Comparison of ENCODE assay signal across 14 mouse cellular contexts in the genomic region with DNA sequence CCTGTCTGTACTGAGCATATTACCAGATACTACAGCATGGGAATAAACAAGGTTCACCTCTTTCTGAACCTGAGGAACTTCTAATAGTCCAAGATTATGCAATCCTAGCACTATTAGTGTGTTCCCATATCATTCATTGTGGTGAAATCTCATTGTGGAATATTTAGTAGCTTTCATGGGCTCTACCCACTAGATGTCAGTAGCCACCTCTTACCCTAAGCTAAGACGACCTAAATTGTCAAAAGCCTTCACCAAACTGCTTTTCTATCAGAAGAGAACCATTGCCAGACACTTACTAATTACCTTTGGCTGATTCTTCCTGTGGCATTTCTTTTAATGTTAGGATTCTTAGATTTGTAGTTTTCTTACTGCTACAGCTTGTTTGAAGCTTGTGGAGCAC.
A peak's percentile ranks its signal among the peaks of the same experiment; 100 is the strongest.
DNase-seq lines count a peak whose midpoint lies in the region; ATAC-seq and TF ChIP-seq lines count a peak whose summit lies in the region.
"Had no signal": no experiment of that assay in that cellular context is flagged by ENCODE, and none has a peak within 500 bp of the region (broad histone marks: within the 10 kb centered on the region; RNA-seq: fewer than 3 reads in every experiment).

No protein-coding gene starts in this region.

- no peak overlapping the region for H3K4me3 ChIP-seq in cerebellum, adult 2 months (replicated peaks; ENCODE audit: insufficient read depth, low read depth, low read length)
- no peak overlapping the region for H3K4me3 ChIP-seq in intestine, postnatal 0 days (ENCODE audit: low read depth, low read length)
- no peak overlapping the region for H3K4me3 ChIP-seq in intestine, embryonic 15.5 days (replicated peaks)
- no peak overlapping the region for H3K4me3 ChIP-seq in midbrain, postnatal 0 days (ENCODE audit: low read depth, low read length)
- H3K4me3 ChIP-seq in midbrain, embryonic 10.5 days = no peak overlapping the region
- H3K4me3 ChIP-seq: embryonic facial prominence, embryonic 13.5 days; hindbrain, embryonic 13.5 days; liver, embryonic 15.5 days had no signal

- TF ChIP-seq POLR2A in cerebellum, adult 2 months (IDR thresholded peaks at IDR 0.05; ENCODE audit: borderline replicate concordance, insufficient read depth, low read length) = no peak

- TF ChIP-seq CTCF in cerebellum, adult 2 months (IDR thresholded peaks at IDR 0.05; ENCODE audit: borderline replicate concordance, insufficient read depth, low read depth, low read length) = peak; percentile 29; the same call in 1 of the 2 replicates
- TF ChIP-seq CTCF in intestine, postnatal 0 days (IDR thresholded peaks at IDR 0.05; ENCODE audit: low read depth) = peak; percentile 58
- TF ChIP-seq CTCF in midbrain, postnatal 0 days (IDR thresholded peaks at IDR 0.05) = peak; percentile 78

- 41% methylated on average over 1 of the region's 1 CpGs for WGBS in cerebellum, adult 2 months
- 13% methylated on average over 1 of the region's 1 CpGs for WGBS in intestine, postnatal 0 days
- 17% methylated on average over 1 of the region's 1 CpGs for WGBS in intestine, embryonic 15.5 days
- WGBS in midbrain, postnatal 0 days = 8% methylated on average over 1 of the region's 1 CpGs
- 35% methylated on average over 1 of the region's 1 CpGs for WGBS in midbrain, embryonic 10.5 days

- H3K9me3 ChIP-seq in intestine, postnatal 0 days (ENCODE audit: control insufficient read depth) = no peaks in the 10 kb centered on the region
- no peaks in the 10 kb centered on the region for H3K9me3 ChIP-seq in intestine, embryonic 15.5 days
- H3K9me3 ChIP-seq in midbrain, postnatal 0 days (ENCODE audit: low read length) = no peaks in the 10 kb centered on the region
- no peaks in the 10 kb centered on the region for H3K9me3 ChIP-seq in midbrain, embryonic 10.5 days (replicated peaks)
- H3K9me3 ChIP-seq: embryonic facial prominence, embryonic 13.5 days; hindbrain, embryonic 13.5 days; liver, embryonic 15.5 days had no signal

- H3K27ac ChIP-seq in cerebellum, adult 2 months (ENCODE audit: insufficient read depth, low read length) = no peak overlapping the region
- no peak overlapping the region for H3K27ac ChIP-seq in intestine, postnatal 0 days (ENCODE audit: low read depth, low read length)
- H3K27ac ChIP-seq in intestine, embryonic 15.5 days = no peak overlapping the region
- H3K27ac ChIP-seq in midbrain, postnatal 0 days (ENCODE audit: low read depth, low read length) = no peak overlapping the region
- H3K27ac ChIP-seq in midbrain, embryonic 10.5 days (replicated peaks) = no peak overlapping the region
- H3K27ac ChIP-seq: embryonic facial prominence, embryonic 13.5 days; hindbrain, embryonic 13.5 days; liver, embryonic 15.5 days had no signal

- H3K4me1 ChIP-seq in cerebellum, adult 2 months (ENCODE audit: control insufficient read depth, insufficient read depth, low read length) = no peaks in the 10 kb centered on the region
- H3K4me1 ChIP-seq in intestine, postnatal 0 days (replicated peaks; ENCODE audit: control insufficient read depth, insufficient read depth, low read length) = no peaks in the 10 kb centered on the region
- no peaks in the 10 kb centered on the region for H3K4me1 ChIP-seq in intestine, embryonic 15.5 days (replicated peaks)
- H3K4me1 ChIP-seq in midbrain, postnatal 0 days (ENCODE audit: insufficient read depth, low read length) = peaks cover 3% of the 10 kb centered on the region; the same call in 1 of the 2 replicates
- peaks cover 4% of the 10 kb centered on the region; the same call in 1 of the 2 replicates for H3K4me1 ChIP-seq in midbrain, embryonic 10.5 days
- H3K4me1 ChIP-seq: embryonic facial prominence, embryonic 13.5 days; liver, embryonic 15.5 days had no signal

- H3K9ac ChIP-seq in intestine, postnatal 0 days (ENCODE audit: low read depth, low read length) = no peak overlapping the region
- H3K9ac ChIP-seq in intestine, embryonic 15.5 days = no peak overlapping the region
- no peak overlapping the region for H3K9ac ChIP-seq in midbrain, postnatal 0 days (replicated peaks; ENCODE audit: low read length, poor library complexity, severe bottlenecking)
- H3K9ac ChIP-seq: embryonic facial prominence, embryonic 13.5 days; hindbrain, embryonic 13.5 days; liver, embryonic 15.5 days had no signal

- H3K36me3 ChIP-seq in intestine, postnatal 0 days (ENCODE audit: control insufficient read depth, insufficient read depth) = no peaks in the 10 kb centered on the region
- no peaks in the 10 kb centered on the region for H3K36me3 ChIP-seq in intestine, embryonic 15.5 days
- H3K36me3 ChIP-seq in midbrain, postnatal 0 days (ENCODE audit: insufficient read depth, low read length) = no peaks in the 10 kb centered on the region
- no peaks in the 10 kb centered on the region for H3K36me3 ChIP-seq in midbrain, embryonic 10.5 days
- H3K36me3 ChIP-seq: embryonic facial prominence, embryonic 13.5 days; hindbrain, embryonic 13.5 days; liver, embryonic 15.5 days had no signal

- peak in 1 of 2 experiments; percentile 6 for DNase-seq in cerebellum, adult 2 months
- no peak for DNase-seq in cerebellum, postnatal 25 days
- peak; percentile 61 for DNase-seq in midbrain, postnatal 0 days (ENCODE audit: low spot score)
- DNase-seq in midbrain, embryonic 10.5 days (ENCODE audit: low spot score) = no peak
- DNase-seq in telencephalon, adult 2 months (ENCODE audit: low read depth, low spot score) = peak; percentile 43
- DNase-seq in kidney, adult 18-20 months = no peak
- DNase-seq: adrenal gland, adult 8-10 months; kidney, postnatal 10 days had no signal

- H3K4me2 ChIP-seq in intestine, postnatal 0 days (replicated peaks; ENCODE audit: low read depth) = no peak overlapping the region
- no peak overlapping the region for H3K4me2 ChIP-seq in intestine, embryonic 15.5 days (replicated peaks)
- no peak overlapping the region for H3K4me2 ChIP-seq in midbrain, postnatal 0 days (ENCODE audit: low read depth, low read length, poor library complexity, severe bottlenecking)
- H3K4me2 ChIP-seq: embryonic facial prominence, embryonic 13.5 days; heart, embryonic 11.5 days; hindbrain, embryonic 13.5 days; liver, embryonic 15.5 days had no signal

- no peak for ATAC-seq in intestine, postnatal 0 days
- no peak for ATAC-seq in intestine, embryonic 15.5 days
- no peak for ATAC-seq in midbrain, postnatal 0 days (ENCODE audit: low FRiP score)

- no peaks in the 10 kb centered on the region for H3K27me3 ChIP-seq in cerebellum, adult 2 months (ENCODE audit: control insufficient read depth, insufficient read depth, low read length)
- no peaks in the 10 kb centered on the region for H3K27me3 ChIP-seq in intestine, postnatal 0 days (replicated peaks; ENCODE audit: control insufficient read depth, insufficient read depth, low read length)
- H3K27me3 ChIP-seq in intestine, embryonic 15.5 days (replicated peaks) = no peaks in the 10 kb centered on the region
- no peaks in the 10 kb centered on the region for H3K27me3 ChIP-seq in midbrain, postnatal 0 days (ENCODE audit: insufficient read depth, low read length)
- H3K27me3 ChIP-seq in midbrain, embryonic 10.5 days (ENCODE audit: low read depth, poor library complexity, severe bottlenecking) = no peaks in the 10 kb centered on the region
- H3K27me3 ChIP-seq: embryonic facial prominence, embryonic 13.5 days; hindbrain, embryonic 13.5 days; liver, embryonic 15.5 days had no signal

Comparison
In these comparisons a context has a peak if more than half of its experiments do, and no peak if none do; other contexts are left out.
1. DNase-seq: peak in midbrain, postnatal 0 days (single experiment) and telencephalon, adult 2 months (single experiment); none in cerebellum, postnatal 25 days (0 of 2), midbrain, embryonic 10.5 days (single experiment) and kidney, adult 18-20 months (single experiment).
2. Peak in every context shown above with its lines, with median percentiles within 50 percentile points of each other: CTCF ChIP-seq.